Mouse (Mus musculus): ENCODE data around the gene Lipo4. TPM values are rescaled to one million over a fixed set of nuclear protein-coding genes. Genes with fewer than 3 reads are reported as not detected.

The Lipo4 gene
- polyA plus RNA-seq (2012) = not detected in 2 replicates

DNA sequence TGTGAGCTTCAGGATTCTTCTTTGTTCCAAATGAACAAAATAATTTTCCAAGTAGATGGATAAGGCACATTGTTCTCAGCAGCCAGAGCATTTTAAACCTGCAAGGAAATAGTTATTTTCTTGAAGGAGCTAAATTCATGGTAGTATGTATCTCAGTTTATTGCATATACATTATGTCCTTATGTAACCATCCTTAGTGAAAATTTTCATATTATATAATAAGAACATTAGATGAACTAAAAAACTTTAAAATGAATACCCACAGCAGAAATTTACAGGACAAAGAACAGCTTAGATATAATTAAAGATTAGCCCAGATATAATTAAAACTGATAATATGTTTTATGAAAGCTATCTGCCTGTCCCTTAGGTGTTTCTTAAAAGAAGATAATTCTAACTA, at the start of gene Lipo4:
Lipo4 (minus strand) TSS at position 101 of the 400 bp plus-strand sequence.

Other genes with a start within 250 kb of the Lipo4 start
- 1.1 and 1.3 TPM in 2 replicates for gene Rnls, start 125.5 kb downstream of the Lipo4 start, polyA plus RNA-seq (2012)
- not detected in 2 replicates for gene Gm8978, start 107.5 kb upstream of the Lipo4 start, polyA plus RNA-seq (2012)
- gene Lipo2, start 233.6 kb upstream of the Lipo4 start, polyA plus RNA-seq (2012) = not detected in 2 replicates
- 3.4 and 3.8 TPM in 2 replicates for gene Lipo3, start 244.2 kb upstream of the Lipo4 start, polyA plus RNA-seq (2012)